Mouse (Mus musculus) left cerebral cortex, postnatal 36 days (tissue): Measurements from ENCODE around the gene Mrpl52. TPM values are rescaled to one million over a fixed set of nuclear protein-coding genes. Genes with fewer than 3 reads are reported as not detected.

ENCODE experiments used
- DNase-seq, 2 experiments: peaks; one replicate each; pipeline ENCODE4 v3.0.0; 2021 to 2022; ENCODE audit warnings: low spot score in 2 of 2, mixed read lengths in 1 of 2
- intact Hi-C: fragments of 180-260 bp; cut with DNase I; formaldehyde crosslinking; loops from one replicate; pipeline ENCODE4 v1.15.1; 2025
- total RNA-seq, 2 experiments: library from RNA; stranded (reverse); gene quantifications; 2 replicates each; pipeline ENCODE4 v1.2.3; 2021

The Mrpl52 gene
- total RNA-seq, 2 experiments from 2014 or later, result 84.6 to 88.0 TPM

DNA sequence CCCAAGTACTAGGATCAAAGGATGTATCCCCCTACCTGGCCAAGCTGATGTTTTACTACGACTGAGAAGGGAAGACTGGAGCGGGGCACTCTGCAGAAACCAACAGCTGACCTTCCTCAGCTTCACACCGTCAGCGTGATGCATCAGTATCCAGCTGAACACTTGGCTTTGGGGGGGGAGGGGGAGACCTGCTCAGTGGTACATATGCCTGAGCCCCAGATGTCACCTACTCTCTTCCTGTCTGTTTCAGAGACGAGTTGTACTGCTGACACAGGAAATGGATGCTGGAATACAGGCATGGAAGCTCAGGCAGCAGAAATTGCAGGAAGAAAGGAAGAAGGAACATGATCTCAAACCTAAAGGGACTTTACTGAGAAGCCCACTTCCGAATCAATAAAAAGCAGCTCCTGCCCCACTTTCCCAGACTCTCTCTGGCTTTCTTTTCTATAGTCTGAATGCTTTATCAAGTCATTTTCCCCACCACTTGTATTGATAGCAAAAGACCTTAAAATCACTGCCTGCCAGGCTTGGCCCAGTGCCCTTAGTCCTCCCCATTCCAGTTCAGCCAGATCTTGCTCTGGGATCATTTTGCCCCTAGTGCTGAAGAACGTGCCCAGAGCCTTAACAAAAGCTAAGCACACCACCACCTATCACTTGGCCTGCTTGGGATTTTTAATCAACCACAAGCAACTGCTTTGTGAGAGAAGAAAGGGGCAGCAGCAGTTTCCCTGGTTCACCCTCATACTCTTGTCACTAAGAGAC lies 2.8 kb downstream of the Mrpl52 start:
- intact Hi-C loops, result loop anchor here (5.0 kb wide), 2 partner anchors 63 to 177 kb away; partner anchors contain the start of genes Abhd4 and Dad1
- DNase-seq, result no peak

DNA sequence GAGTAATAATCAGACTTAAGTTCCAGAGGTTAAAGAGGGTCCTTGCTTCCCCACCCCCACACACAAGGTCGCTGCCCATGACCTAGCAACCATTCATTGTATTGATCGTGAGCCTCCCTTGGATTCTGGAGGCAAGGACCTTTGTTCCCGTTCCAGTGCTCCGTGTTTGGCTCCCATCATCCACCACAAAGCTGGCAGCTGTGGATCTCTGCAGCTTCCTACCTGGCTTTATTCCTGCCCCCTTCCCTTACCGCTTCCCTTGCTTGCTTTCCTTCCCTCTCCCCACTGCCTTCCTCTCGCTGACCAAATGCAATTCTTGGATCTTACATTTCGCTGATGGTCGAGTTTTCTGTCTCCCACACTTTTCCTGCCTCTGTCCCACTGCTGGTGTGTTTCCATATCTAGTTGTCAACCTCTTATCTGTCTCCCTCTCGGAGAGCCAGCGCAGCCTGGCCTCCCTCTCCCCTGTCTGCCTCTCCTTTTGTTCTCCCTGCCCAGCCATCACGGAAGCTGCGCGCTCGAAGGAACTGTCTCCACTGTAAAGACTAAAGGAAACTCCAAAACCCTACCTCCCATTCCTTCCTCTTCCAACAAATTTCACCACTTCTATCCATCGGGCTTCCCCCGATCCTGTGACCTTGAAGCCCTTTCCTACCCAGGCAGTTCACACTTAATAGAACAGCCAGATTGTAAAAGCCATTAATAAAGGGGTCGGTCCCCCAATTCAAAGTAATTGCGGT lies 3.9 kb downstream of the Mrpl52 start:
- intact Hi-C loops, result no loop called here
- DNase-seq, result no peak

DNA sequence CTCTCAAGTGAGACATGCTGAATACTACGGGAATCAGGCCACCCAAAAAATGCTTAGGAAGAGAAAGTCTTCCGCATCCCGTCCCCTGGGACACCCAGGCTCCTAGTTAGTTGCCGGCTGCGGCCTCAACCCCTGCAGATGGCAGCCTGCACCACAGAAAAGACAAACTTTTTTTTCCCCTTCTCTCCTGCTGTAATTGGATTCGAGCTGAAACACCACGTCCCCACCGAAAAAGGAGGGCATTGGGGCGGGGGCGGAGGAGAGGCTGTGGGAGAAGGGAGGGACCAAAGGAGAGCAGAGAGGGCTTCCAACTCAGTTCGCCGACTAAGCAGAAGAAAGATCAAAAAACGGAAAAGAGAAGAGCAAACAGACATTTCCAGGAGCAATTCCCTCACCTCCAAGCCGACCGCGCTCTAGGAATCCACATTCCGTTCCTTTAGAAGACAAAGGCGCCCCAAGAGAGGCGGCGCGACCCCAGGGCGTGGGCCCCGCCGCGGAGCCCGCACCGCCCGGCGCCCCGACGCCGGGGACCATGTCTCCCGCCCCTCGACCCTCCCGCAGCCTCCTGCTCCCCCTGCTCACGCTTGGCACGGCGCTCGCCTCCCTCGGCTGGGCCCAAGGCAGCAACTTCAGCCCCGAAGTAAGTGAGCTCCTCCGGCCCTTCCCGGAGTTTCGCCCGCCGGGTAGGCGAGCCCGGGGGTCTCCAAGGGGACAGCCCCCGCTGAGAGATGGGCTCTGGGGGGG lies 4.8 kb downstream of the Mrpl52 start, which contains the start of gene Mmp14:
Gene Mmp14 (plus strand): TSS at position 279 of the 744 bp plus-strand sequence.
- intact Hi-C loops, result loop anchor here (2.0 kb wide), 1 partner anchor 17 kb away; no protein-coding TSS in a partner anchor
- DNase-seq, result peak; percentile 32 to 43

DNA sequence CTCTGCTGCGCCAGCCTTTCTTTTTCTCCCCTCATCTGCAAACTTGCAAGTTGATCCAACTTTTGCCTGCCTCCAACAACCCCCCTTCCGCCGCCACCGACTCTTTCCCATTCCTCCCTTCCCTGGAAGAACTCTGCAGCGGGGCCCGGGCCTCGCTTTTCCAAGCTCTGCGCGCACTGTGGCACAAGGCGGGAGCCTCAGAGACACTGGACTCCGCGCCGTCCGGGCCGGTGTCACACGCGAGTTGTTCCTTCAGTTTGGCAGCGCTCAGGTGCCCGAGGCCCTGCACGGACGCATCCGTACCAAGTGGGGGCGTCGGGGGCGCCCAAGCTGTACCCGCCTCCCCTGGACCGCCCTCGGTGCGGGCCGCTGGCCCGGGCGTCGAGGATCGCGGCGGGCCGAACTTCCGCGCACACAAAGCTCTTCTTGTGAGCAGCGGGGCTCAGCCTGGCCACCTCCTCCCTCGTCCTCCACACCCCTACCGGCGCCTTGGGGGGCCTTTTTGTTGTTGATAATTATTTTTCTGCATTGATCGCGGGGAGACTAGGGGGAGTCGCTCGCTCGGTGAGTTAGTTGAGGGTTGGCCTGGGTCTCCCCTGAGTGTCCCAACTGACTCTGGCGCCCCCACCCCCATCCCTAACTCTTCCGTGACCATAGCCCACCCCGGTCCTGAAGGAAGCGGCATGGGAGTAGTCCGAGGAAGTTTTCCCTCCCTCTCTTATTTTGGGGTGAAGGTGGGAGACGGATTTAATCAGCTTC lies 5.5 kb downstream of the Mrpl52 start:
- no peak for DNase-seq
- intact Hi-C loops, result loop anchor here (2.0 kb wide), 1 partner anchor 17 kb away; no protein-coding TSS in a partner anchor

DNA sequence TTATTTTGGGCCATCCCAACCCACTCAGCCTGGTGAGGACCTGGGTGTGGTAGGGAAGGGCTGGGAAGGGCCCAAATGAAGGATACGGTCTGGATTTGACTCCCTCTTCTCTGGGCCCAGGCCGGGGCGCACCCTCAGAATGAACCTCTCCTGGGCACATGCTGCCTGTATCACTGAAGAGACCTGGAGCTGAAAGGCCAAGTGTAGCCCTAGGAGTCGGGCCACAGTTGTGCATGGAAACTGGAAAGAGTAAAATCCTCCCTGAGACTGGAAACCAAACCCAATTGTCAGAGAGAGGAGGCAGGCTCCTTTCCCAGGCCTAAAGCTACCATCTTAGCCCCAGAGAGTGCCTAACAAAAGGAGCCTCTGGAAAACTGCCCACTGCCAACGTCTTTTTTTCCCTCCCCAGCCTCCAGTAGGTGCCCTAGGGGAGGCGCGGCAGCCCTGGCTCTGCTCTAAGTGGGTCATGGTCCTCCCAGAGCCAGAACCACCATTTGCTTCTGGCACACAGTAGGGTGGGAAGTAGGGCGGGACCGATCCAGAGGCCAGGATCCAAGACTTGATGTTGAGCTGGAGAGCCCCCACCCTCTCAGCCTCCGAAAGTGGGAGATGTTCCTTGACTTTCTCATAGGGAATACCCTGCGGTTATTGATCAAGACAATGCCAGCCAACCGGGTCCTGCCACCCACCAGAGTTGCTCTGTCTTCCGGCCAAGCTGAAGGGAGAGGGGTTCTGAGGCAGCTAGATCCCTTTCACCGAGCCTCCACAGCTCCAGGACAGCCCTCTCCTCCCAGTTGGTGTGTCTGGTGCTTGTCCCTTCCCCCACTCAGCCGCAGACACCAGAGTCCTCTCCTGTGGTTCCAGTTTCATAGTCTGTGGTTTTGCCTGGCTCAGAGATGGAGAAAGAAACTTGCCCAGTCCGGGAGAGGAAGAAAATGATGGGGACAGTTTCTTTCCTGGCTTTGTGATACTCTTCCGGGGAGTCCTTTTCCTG lies 6.4 kb downstream of the Mrpl52 start:
- intact Hi-C loops, result loop anchor here (2.0 kb wide), 1 partner anchor 16 kb away; no protein-coding TSS in a partner anchor

DNA sequence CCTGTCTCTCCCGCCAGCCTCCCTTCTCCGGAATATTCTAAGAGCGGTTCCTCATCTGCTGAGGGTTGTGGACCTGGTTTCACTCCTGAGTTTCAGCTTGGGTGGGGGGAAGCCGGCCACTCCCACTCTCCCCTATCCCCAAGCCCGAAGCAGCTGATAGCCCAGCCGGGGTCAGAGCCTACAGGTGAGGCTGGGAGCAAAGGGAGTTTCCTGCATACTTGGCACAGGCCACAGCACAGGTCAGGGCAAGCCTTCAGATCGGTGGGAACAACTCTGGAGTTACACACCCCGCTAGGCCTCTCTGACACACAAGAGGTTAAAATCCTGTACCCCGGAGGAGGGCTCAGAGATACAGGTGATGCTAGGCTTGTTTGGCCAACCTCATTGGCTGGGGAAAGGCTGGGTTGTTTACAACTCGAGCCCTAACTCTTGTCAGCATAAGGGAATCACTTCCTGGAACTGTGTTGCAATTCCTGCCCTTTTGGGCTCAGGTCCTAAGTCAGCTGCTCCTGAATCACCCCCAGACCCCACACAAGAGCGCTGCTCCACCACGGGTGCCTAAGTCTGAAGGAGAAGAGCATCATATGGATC lies 7.3 kb downstream of the Mrpl52 start:
- DNase-seq, result no peak
- intact Hi-C loops, result loop anchor here (2.0 kb wide), 1 partner anchor 15 kb away; no protein-coding TSS in a partner anchor

More for the DNA sequence above, 6.4 kb downstream of the Mrpl52 start:
- no peak for DNase-seq

DNA sequence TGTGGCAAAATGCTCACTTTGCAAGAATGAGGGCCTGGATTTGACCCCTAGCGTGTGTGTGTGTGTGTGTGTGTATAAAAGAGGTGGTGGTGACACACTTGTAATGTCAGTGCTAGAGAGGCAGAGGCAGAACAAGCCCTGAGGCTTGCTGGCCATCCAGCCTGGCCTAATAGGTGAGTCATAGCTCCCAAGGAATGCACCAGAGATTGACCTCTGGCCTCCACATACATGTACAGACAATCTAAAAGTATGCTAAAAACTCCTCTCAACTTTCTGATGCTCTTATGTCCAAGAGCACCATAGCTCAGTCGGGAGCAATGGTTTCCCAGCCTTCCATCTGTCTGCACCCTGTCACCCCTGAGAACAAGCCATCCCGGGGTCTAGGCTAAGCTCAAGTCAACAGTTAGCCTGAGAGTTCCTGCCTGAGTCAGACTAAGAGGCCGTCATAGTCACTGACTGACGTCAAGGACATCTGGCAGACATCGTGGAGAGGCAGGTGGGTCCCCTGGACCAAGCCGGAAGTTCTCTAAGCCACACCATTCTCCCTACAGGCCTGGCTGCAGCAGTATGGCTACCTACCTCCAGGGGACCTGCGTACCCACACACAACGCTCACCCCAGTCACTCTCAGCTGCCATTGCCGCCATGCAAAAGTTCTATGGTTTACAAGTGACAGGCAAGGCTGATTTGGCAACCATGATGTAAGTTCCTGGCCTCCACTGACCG lies 8.6 kb downstream of the Mrpl52 start:
- intact Hi-C loops, result no loop called here
- DNase-seq, result no peak

DNA sequence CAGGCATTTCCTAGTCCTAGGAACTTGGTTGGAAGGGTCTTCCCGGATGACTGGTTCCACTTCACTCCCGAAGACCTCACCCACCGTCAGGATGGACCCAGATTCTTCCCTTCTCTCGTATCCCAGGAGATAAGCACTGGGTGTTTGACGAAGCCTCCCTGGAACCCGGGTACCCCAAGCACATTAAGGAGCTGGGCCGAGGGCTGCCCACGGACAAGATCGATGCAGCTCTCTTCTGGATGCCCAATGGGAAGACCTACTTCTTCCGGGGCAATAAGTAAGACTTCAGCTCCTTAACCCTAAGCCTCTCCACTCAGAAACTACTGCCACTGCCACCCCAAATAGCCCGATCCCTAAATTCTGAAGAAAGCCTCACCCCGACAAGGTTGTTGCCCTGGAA lies 12.4 kb downstream of the Mrpl52 start:
- no peak for DNase-seq
- intact Hi-C loops, result no loop called here

DNA sequence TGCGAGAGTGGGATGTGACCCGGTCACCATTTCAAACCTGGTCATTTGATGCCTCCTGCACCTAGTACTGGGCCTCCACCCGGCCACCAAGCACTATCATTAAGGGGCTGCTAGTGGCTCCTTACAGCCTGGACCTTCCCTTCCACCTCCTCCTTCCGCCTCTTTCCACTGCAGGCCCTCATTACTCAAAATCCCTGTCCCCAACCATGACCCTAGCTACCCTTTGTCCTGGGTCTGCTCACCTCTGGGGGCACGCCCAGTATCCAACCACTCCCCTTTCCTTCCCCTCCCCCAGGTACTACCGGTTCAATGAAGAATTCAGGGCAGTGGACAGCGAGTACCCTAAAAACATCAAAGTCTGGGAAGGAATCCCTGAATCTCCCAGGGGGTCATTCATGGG lies 12.9 kb downstream of the Mrpl52 start:
- DNase-seq, result no peak
- intact Hi-C loops, result no loop called here

DNA sequence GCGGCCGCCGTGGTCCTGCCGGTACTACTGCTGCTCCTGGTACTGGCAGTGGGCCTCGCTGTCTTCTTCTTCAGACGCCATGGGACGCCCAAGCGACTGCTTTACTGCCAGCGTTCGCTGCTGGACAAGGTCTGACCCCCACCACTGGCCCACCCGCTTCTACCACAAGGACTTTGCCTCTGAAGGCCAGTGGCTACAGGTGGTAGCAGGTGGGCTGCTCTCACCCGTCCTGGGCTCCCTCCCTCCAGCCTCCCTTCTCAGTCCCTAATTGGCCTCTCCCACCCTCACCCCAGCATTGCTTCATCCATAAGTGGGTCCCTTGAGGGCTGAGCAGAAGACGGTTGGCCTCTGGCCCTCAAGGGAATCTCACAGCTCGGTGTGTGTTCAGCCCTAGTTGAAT lies 13.8 kb downstream of the Mrpl52 start:
- no peak for DNase-seq
- intact Hi-C loops, result no loop called here

DNA sequence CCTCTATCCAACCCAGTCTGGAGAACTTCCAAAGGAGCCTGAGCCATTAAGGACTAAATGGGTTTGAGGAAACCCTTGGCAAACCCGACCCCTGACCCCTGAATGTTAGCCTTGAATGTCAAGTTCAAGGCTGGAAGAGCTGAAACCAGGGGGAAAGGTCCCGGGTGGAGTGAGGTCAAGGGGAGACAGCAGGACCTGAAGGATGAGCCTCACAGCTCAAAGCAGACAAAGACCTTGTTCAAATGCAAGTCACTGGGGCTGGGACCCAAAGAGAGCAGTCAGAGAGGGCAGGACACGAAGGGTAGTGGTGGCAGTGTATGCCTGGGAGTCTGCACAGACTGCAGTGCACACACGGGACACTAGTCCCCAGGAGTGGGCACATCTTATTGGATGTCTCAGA lies 14.7 kb downstream of the Mrpl52 start:
- intact Hi-C loops, result no loop called here
- DNase-seq, result no peak

DNA sequence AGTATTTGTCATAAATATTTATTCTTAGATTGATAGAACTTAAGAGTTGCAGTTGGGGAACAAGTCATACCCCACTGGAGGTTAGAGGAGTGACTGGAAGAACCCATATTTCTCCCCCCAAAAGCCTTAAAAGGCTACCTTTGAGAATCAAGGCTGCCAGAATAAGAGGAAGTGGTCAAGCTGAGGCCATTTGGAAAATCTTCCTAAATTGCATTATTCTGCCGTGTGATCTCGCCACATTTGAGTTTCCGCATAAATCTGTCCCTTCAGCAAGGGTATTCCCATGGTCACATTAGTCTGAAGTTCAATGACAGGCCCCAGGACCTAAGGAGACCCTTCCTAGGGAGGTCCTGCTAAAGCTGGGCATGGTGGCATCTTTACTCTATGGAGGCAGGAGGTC lies 15.8 kb downstream of the Mrpl52 start:
- no peak for DNase-seq
- intact Hi-C loops, result no loop called here

DNA sequence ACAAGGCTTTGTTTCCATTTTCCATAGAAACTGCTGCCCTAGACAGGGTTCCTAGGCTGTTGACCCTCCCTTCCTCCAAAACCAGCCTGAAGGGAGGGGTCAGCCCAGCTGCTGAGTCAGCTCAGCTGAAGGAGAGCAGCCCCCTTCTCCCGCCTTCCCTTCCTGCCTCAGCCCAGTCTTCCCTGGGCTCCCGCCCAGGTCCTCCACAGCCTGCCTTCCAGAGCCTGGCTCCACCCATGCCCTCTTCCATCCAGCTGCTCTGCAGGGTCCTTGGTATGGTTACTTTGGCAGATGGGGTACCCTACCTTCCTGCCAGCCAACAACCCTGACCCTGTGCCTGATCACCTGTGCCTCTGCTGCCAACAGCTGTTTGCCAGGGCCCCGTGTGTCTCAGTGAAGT lies 16.5 kb downstream of the Mrpl52 start:
- intact Hi-C loops, result no loop called here
- no peak for DNase-seq

DNA sequence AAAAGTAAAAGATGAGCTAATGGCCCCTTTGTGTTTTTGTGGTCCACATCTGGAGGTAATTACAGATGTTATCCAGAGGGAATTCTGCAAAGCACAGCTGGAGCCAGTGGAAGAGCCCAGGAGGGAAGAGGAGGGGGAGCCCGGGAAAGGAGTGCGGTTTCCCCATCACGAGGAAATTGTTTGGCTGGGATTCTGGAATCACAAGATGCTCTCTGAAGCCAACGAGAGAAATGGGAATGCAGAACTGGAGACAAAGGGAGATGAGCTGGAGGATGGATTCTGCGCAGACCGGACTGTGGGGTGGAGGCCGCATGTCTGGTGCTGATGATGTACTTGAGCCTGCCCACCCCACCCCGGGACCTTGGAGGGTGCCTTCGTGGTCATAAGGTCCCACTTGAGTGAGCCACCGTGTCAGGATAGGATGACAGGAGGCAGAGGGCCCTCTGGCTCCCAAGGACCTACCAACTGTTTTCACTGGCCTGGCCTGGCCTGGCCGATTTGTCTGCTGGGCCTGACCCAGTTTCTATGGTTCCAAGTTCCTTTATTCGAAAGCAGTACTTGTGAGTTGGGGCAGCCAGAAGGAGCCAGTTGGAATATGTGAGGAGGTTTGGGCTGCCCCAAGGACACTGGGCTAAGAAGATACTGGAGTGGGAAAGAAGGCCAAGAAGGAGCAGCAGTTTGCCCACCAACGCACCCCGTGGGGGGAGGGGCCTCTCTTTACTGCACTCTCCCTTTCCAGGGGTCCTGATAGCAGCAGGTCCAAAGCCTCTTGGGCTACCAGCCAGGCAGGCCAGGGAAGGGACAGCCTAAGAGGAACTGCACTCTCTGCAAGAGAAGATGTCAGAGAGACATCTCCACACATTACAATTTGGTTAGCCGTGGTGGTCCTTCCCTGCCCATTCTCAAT lies 17.3 kb downstream of the Mrpl52 start:
- intact Hi-C loops, result no loop called here
- no peak for DNase-seq

DNA sequence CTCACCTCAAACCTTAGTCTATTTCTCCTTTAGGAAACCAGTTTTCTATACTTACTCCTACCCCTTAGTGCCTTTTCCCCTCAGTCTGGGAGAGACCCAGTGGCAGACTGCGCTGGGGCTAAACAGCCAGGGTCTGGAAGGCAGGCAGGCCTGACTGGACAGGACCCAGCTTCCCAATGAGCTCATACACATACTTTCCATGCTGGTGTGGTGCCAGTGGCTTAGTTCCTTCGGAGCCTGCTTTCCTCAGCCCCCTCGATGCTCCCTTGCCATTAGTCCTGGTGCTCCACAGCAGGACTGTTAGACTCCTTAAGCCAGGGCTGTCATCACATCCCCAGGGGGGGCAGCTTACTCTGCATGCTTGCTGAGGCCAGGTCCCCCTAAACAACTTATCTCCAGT lies 18.8 kb downstream of the Mrpl52 start:
- DNase-seq, result no peak
- intact Hi-C loops, result loop anchor here (5.0 kb wide), 1 partner anchor 218 kb away; no protein-coding TSS in a partner anchor

DNA sequence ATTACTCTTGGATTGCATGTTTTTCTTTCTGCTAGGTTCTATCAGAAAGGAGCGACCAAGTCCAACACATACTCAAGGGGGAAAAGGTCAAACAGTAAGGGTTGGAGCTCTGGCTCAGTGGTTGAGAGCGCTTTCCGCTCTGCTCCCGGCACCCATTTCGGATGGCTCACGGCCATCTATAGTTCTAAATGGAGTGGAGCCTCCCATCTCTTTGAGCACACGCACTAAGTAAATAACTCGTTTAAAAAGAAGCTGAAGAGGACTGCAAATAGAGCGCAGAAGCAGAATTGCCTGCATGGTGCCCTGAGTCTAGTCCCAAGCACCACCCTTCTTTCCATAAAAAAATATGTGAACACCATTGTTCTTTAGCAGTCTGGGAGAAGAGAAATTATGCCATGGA lies 26.9 kb downstream of the Mrpl52 start:
- intact Hi-C loops, result no loop called here
- no peak for DNase-seq
